Mouse (Mus musculus) 3134 (cell line): ENCODE measurements around the gene Arhgap19.

Experiments used
- DNase-seq: peaks from one replicate; pipeline ENCODE4 v3.0.0-alpha.2; 2011; ENCODE audit warnings: low spot score; ENCODE audit not compliant: insufficient read length; ENCODE audit errors: extremely low read depth

Gene Arhgap19

DNA sequence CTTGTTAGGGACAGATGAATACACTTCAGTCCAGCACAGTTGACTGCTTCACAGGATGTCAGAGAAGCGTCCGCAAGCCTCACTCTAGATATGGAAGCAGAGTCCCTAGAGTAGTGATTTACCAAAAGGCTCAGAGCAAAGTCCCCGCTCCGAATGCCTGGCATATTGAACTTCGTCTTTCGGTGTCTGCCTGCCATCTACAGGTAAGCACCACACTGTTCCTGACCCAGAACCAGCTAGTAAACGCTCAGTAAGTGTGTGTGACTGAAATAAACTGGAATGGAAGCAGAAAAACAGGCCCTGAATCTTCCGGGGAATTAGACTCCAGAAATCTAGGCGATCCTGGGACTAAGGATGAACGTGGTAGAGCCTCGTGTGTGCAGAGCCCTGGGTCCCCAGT, 49.9 kb downstream of the Arhgap19 start:
- DNase-seq = no peak

- peak; percentile 28 for DNase-seq
These were observed 54.4 kb downstream of the Arhgap19 start for GRCm38 (mm10) chr19:41747436-41747835.

GRCm38 (mm10) chr19:41745941-41746557, 55.8 kb downstream of the Arhgap19 start:
- no peak for DNase-seq

- no peak for DNase-seq
These were observed 58.5 kb downstream of the Arhgap19 start, which contains the start of gene Slit1 for GRCm38 (mm10) chr19:41743396-41743795. Gene Slit1, minus strand, starts transcription at chr19:41743665.

DNA sequence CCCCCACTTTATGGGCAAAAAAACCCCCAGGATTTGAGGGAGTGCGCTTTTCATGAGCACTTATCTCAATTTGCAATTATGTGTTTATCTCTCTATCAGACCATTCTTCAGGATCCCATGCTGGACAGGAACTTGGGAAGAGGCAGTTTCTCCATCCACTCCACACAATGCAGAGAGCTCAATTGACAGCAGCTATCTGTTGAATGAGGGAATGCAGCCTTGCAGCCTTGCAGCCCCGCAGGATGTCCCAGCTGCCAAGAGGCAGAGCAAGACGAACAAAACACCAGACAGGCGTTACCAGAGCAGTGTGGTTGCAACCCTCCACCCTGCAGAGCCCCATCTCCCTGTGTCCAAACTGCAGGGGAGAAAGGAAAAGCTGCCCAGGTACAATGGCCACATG, 63.0 kb downstream of the Arhgap19 start:
- DNase-seq = no peak

DNA sequence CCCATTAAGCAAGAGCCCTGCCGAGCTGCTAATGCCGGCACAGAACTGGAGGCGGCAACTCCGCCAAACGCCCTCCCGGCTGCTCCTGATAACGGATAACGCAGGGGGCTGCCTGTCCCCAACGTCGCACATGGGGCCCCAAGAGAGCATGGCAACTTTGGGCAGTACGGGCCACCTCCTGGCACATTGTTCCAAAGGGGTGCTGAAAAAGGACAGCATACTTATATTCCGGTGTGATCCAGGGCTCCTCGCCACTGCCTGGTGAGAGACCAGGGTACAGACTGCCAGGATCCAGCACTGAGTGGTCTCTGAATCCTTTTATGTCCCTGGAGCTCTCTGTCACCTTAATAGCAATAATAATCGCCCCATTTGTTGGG, 63.4 kb downstream of the Arhgap19 start:
- no peak for DNase-seq

DNA sequence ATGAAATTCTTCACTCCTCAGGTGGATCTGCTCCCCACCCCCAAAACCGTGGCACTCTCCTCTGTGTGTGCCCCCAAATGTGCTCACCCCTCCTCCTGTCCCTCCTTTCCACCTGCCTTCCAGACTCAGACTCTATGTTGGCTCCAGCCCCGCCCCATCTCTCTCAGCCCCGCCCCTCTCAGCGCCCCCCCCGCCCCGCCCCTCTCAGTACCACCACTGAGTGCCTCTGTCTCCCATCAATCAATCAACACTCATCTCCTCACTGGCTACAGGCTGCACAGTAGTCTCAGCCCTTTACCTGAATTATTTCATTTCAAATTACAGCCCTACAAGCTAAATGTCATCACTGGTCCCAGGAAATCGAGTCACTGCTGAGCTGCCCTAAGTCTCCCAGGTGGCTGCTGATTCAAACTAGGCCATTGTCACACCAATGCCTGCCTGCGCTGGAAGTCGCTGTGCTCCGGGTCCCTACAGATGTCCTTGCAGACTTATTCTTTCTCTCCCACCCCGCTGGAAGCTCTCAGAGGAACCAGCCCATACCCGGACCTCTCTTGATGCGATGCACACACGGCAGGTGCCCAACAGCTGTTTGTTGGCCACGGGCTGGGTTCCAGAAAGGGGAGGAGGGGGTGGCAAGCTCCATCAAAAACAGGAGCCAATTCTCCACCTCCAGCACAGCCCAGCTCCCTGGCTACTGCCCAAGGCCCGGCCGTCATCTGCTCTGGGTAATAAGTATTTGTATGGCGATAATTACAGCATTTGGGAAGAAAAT, 64.0 kb downstream of the Arhgap19 start:
- DNase-seq = no peak

DNA sequence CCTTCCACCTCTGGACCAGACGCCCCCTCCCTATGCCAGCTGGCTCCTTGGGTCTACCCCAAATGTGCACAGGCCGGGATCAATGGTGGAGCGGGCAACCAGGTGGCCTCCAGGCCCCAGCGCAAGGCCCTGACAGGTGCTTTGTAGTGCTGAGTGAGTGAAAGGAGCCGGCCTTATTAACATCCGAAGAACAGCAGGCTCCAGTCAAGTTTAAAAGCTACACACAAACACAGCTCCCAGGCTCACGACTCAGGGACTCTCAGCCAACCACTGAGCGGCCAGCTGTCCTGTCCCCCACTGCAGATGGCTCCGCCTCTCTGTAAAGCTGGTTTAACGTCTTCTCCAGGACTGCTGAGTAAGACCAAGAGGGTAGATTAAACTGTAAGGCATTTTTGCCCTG, 67.2 kb downstream of the Arhgap19 start:
- DNase-seq = no peak

- DNase-seq = no peak
These were observed 76.4 kb downstream of the Arhgap19 start for GRCm38 (mm10) chr19:41725491-41725890.

DNA sequence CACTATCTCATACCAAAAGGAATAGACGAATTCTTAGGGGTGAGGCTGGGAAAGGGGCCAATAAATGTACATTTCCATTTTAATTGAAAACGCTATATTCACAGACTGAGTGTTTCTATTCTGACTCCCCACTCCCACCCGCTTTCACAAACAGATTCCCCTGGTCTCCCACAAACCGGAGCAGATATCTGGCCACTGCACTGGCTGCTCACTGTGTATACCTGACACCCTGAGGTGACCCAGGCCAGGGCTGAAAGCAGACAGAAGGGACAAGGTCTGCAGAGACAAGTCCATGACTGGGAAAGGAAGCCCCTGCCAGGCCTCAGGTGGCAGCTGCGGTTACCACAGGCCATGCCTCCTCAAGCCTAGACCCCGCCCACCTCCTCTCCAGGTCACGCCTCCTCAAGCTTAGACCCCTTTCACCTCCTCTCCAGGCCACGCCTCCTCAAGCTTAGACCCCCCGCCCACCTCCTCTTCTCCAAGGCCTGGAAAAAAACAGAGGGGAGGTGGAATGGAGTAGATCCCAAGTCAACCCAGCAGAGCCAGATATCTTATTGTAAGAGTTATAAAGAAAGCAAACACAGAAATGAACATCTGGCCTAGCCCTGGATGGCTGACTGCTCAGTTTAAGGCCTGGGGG, 76.9 kb downstream of the Arhgap19 start:
- DNase-seq = no peak

GRCm38 (mm10) chr19:41723337-41723736, 78.5 kb downstream of the Arhgap19 start:
- no peak for DNase-seq

DNA sequence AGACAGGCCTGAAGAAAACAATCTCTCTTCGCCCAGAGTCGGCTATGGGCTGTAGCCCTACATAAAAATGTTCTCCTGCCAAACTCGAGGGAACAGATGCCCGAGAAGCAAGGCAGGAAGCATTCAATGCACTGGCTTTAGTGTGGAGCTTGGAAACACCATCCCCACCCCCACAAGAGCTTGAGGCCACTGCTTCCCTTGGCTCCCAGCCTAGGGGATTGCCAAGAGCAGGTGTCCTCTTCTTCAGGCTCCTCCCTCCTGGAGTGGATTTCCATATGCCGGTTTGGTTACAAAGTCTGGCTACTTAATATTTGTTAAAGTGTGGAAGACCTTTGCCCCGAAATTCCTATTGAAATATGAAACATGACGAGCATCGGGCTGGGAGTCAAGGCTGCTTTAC, 82.4 kb downstream of the Arhgap19 start:
- no peak for DNase-seq
